Mouse (Mus musculus): ENCODE results near the gene Pcsk7.

The Pcsk7 gene

GRCm38 (mm10) chr9:45938952-45939637 is 32.8 kb downstream of the Pcsk7 start:
- DNase-seq (ENCODE audit: low spot score in 2 of 2) = no peak

GRCm38 (mm10) chr9:45939794-45940193 is 33.5 kb downstream of the Pcsk7 start:
- no peak for DNase-seq (ENCODE audit: low spot score in 2 of 2)

GRCm38 (mm10) chr9:45941329-45941888 is 35.1 kb downstream of the Pcsk7 start:
- no peak for DNase-seq (ENCODE audit: low spot score in 2 of 2)

GRCm38 (mm10) chr9:45942464-45942863 is 36.2 kb downstream of the Pcsk7 start:
- DNase-seq (ENCODE audit: low spot score in 2 of 2) = no peak

GRCm38 (mm10) chr9:45942916-45943315 is 36.6 kb downstream of the Pcsk7 start:
- DNase-seq (ENCODE audit: low spot score in 2 of 2) = no peak

- no peak for DNase-seq (ENCODE audit: low spot score in 2 of 2)
Observed at GRCm38 (mm10) chr9:45943628-45944505, 37.6 kb downstream of the Pcsk7 start.

- DNase-seq (ENCODE audit: low spot score in 2 of 2) = no peak
Observed at GRCm38 (mm10) chr9:45944506-45945400, 38.5 kb downstream of the Pcsk7 start.

- DNase-seq (ENCODE audit: low spot score in 2 of 2) = no peak
Observed at GRCm38 (mm10) chr9:45945721-45946120, 39.4 kb downstream of the Pcsk7 start.

- DNase-seq (ENCODE audit: low spot score in 2 of 2) = no peak
Observed at GRCm38 (mm10) chr9:45946182-45946871, 40.0 kb downstream of the Pcsk7 start.

GRCm38 (mm10) chr9:45946872-45947183 is 40.5 kb downstream of the Pcsk7 start:
- DNase-seq (ENCODE audit: low spot score in 2 of 2) = no peak

- DNase-seq (ENCODE audit: low spot score in 2 of 2) = no peak
Observed at GRCm38 (mm10) chr9:45952057-45952456, 45.8 kb downstream of the Pcsk7 start.

- DNase-seq (ENCODE audit: low spot score in 2 of 2) = no peak
Observed at GRCm38 (mm10) chr9:45952890-45953289, 46.6 kb downstream of the Pcsk7 start.

- DNase-seq (ENCODE audit: low spot score in 2 of 2) = no peak
Observed at GRCm38 (mm10) chr9:45953511-45954293, 47.4 kb downstream of the Pcsk7 start.

- peak in 1 of 2 experiments; percentile 44 for DNase-seq (ENCODE audit: low spot score in 2 of 2)
Observed at GRCm38 (mm10) chr9:45954294-45955106, 48.2 kb downstream of the Pcsk7 start.

- peak; percentile 73 to 89 for DNase-seq (ENCODE audit: low spot score in 2 of 2)
Observed at GRCm38 (mm10) chr9:45955107-45955963, 49.0 kb downstream of the Pcsk7 start, which contains the start of gene Sidt2. Gene Sidt2 (minus strand): TSS chr9:45955258.

GRCm38 (mm10) chr9:45958023-45958670 is 51.9 kb downstream of the Pcsk7 start:
- DNase-seq (ENCODE audit: low spot score in 2 of 2) = no peak

- no peak for DNase-seq (ENCODE audit: low spot score in 2 of 2)
Observed at GRCm38 (mm10) chr9:45958851-45959250, 52.6 kb downstream of the Pcsk7 start.

- no peak for DNase-seq (ENCODE audit: low spot score in 2 of 2)
Observed at GRCm38 (mm10) chr9:45959661-45960060, 53.4 kb downstream of the Pcsk7 start.
